Mouse (Mus musculus) cortical plate, adult 2 months (tissue): ENCODE measurements at regions not wholly inside any gene's neighbourhood (a gene's known extent, or its start where the extent isn't known, plus 50 kb on each side); places are given as distances from the start of the nearest gene placed in this dataset.

Experiments
- CTCF ChIP-seq: fragments of 200-500 bp; IDR thresholded peaks from 2 replicates; pipeline ENCODE4 v1.5.1; 2011; ENCODE audit warnings: mild to moderate bottlenecking, control low read depth, low read length; ENCODE audit not compliant: insufficient read depth; ENCODE audit errors: extremely low read depth
- POLR2A ChIP-seq: fragments of 200-500 bp; IDR thresholded peaks from 2 replicates; pipeline ENCODE4 v1.6.1; 2011; ENCODE audit warnings: mild to moderate bottlenecking, low read length, control low read depth; ENCODE audit not compliant: insufficient read depth; ENCODE audit errors: extremely low read depth

DNA sequence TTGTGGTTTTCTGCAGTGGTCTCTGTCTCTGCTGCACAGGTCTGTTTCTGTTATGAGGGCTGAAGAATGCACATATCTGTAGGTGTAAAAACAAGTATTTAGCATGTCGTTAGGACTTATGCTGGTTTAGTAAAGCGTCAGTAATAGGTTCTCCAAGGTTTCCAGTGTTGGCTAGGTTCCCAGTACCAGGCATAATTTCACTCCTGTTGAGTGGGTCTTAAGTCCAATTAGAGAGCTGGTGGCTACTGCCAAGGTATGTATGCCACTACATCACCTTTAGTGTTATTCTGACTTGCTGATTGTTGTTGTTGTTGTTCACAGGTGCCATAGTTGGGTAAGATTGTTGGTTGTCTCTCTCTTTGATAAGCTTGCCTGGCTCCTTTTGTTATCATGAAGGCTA, 302.3 kb upstream of the Pard3b start:
- TF ChIP-seq POLR2A (no peak), CTCF (no peak)
